Mouse (Mus musculus): Measurements from ENCODE around the gene Asb2.

GRCm38 (mm10) chr12:103282936-103283335 lies 72.9 kb downstream of the Asb2 start:
- TF ChIP-seq CTCF (conservative IDR thresholded peaks at IDR 0.05 in 1 of 2, IDR thresholded peaks at IDR 0.05 in 1 of 2; ENCODE audit: low read depth in 2 of 2, low read length in 2 of 2) (no peak), POLR2A (IDR thresholded peaks at IDR 0.05; ENCODE audit: low read depth, low read length) (no peak), ZKSCAN1 (IDR thresholded peaks at IDR 0.05; ENCODE audit: borderline replicate concordance, low read depth, low read length) (no peak), PAX5 (IDR thresholded peaks at IDR 0.05; ENCODE audit: low read length) (no peak), EP300 (IDR thresholded peaks at IDR 0.05; ENCODE audit: low read length) (no peak), ELF1 (IDR thresholded peaks at IDR 0.05; ENCODE audit: low read depth, low read length) (no peak), CHD2 (IDR thresholded peaks at IDR 0.05; ENCODE audit: low read length) (no peak), USF1 (IDR thresholded peaks at IDR 0.05; ENCODE audit: low read depth, low read length) (no peak), TCF12 (IDR thresholded peaks at IDR 0.05; ENCODE audit: low read depth, low read length) (no peak), ZNF384 (IDR thresholded peaks at IDR 0.05; ENCODE audit: low read depth, low read length) (no peak), POLR2AphosphoS2 (IDR thresholded peaks at IDR 0.05; ENCODE audit: low read depth, low read length) (no peak), ETS1 (conservative IDR thresholded peaks at IDR 0.05; ENCODE audit: low read depth, low read length) (no peak), UBTF (IDR thresholded peaks at IDR 0.05; ENCODE audit: low read depth, low read length) (no peak)
